Mouse (Mus musculus) spleen, adult 12 weeks (tissue): ENCODE measurements at regions not wholly inside any gene's neighbourhood (a gene's known extent, or its start where the extent isn't known, plus 50 kb on each side); places are given as distances from the start of the nearest gene placed in this dataset.

ENCODE experiments used
- DNase-seq: peaks from one replicate; pipeline ENCODE4 v3.0.0; 2022; ENCODE audit warnings: low spot score

- no peak for DNase-seq
Observed at GRCm38 (mm10) chr17:14497086-14497485, 196.9 kb downstream of the Thbs2 start.

- no peak for DNase-seq
Observed at GRCm38 (mm10) chr17:14493751-14494320, 200.2 kb downstream of the Thbs2 start.

- DNase-seq, result no peak
Observed at GRCm38 (mm10) chr17:14492936-14493335, 201.1 kb downstream of the Thbs2 start.

GRCm38 (mm10) chr17:14481746-14482145 is 202.4 kb downstream of the Smoc2 start:
- no peak for DNase-seq

GRCm38 (mm10) chr17:14478938-14479505 is 199.7 kb downstream of the Smoc2 start:
- DNase-seq, result no peak

- DNase-seq, result no peak
Observed at GRCm38 (mm10) chr17:14476707-14477106, 197.4 kb downstream of the Smoc2 start.

- DNase-seq, result no peak
Observed at GRCm38 (mm10) chr17:14475778-14476647, 196.7 kb downstream of the Smoc2 start.

GRCm38 (mm10) chr17:14475277-14475676 is 196.0 kb downstream of the Smoc2 start:
- no peak for DNase-seq

GRCm38 (mm10) chr17:14468754-14469488 is 189.6 kb downstream of the Smoc2 start:
- DNase-seq, result no peak

GRCm38 (mm10) chr17:14455251-14455743 is 176.0 kb downstream of the Smoc2 start:
- no peak for DNase-seq
